Mouse (Mus musculus): Measurements from ENCODE around the gene Tmem229a. TPM values are rescaled to one million over a fixed set of nuclear protein-coding genes. Genes with fewer than 3 reads are reported as not detected.

Tmem229a gene
- total RNA-seq, 2 experiments from 2014 or later = not detected

Other genes with a start within 250 kb of the Tmem229a start
- gene Hyal6, start 223.1 kb downstream of the Tmem229a start, total RNA-seq (2014; fragmentation: Nextera tagmentation) = not detected in 2 replicates
- gene Hyal6, start 223.1 kb downstream of the Tmem229a start, total RNA-seq (2017) = not detected in 2 replicates
- not detected in 2 replicates for gene Hyal4, start 208.0 kb downstream of the Tmem229a start, total RNA-seq (2014; fragmentation: Nextera tagmentation)
- not detected in 2 replicates for gene Hyal4, start 208.0 kb downstream of the Tmem229a start, total RNA-seq (2017)
- gene Spam1, start 165.1 kb downstream of the Tmem229a start, total RNA-seq (2014; fragmentation: Nextera tagmentation) = not detected in 2 replicates
- gene Spam1, start 165.1 kb downstream of the Tmem229a start, total RNA-seq (2017) = not detected in 2 replicates
- gene Hyal5, start 98.3 kb downstream of the Tmem229a start, total RNA-seq (2014; fragmentation: Nextera tagmentation) = not detected in 2 replicates
- gene Hyal5, start 98.3 kb downstream of the Tmem229a start, total RNA-seq (2017) = not detected in 2 replicates